Mouse (Mus musculus): ENCODE data around the gene Tacc3. TPM values are rescaled to one million over a fixed set of nuclear protein-coding genes. Genes with fewer than 3 reads are reported as not detected.

Tacc3 gene
- polyA plus RNA-seq, 1 experiment from 2014 or later, result 107 TPM

- 10% methylated on average over 24 of the region's 24 CpGs for WGBS
- Histone ChIP-seq H3K9ac (peak overlapping the region; percentile 63), H3K4me2 (peak overlapping the region; percentile 91), H3K4me1 (replicated peaks) (peaks cover 50% of the 10 kb centered on the region), H3K4me3 (peak overlapping the region; percentile 52), H3K36me3 (no peaks in the 10 kb centered on the region), H3K27me3 (peaks cover 49% of the 10 kb centered on the region), H3K9me3 (replicated peaks) (no peaks in the 10 kb centered on the region), H3K27ac (peak overlapping the region; percentile 8; the same call in 1 of the 2 replicates)
- ATAC-seq (replicated peaks; ENCODE audit: insufficient number of reproducible peaks, insufficient read depth, low FRiP score, low read depth), result peak; percentile 29; the same call in 1 of the 2 replicates
Measured at GRCm38 (mm10) chr5:33695718-33696121, 37.8 kb downstream of the Tacc3 start.

- ATAC-seq (replicated peaks; ENCODE audit: insufficient number of reproducible peaks, insufficient read depth, low FRiP score, low read depth), result no peak
- no peak overlapping the region for H3K9ac ChIP-seq
- WGBS, result 80% methylated on average over 5 of the region's 5 CpGs
- no peaks in the 10 kb centered on the region for H3K9me3 ChIP-seq (replicated peaks)
- no peak overlapping the region for H3K4me3 ChIP-seq
- peaks cover 54% of the 10 kb centered on the region for H3K27me3 ChIP-seq
- peaks cover 50% of the 10 kb centered on the region for H3K4me1 ChIP-seq (replicated peaks)
- no peak overlapping the region for H3K27ac ChIP-seq
- no peaks in the 10 kb centered on the region for H3K36me3 ChIP-seq
- no peak overlapping the region for H3K4me2 ChIP-seq
Measured at GRCm38 (mm10) chr5:33696430-33696829, 38.5 kb downstream of the Tacc3 start.

GRCm38 (mm10) chr5:33697534-33697933 is 39.6 kb downstream of the Tacc3 start:
- Histone ChIP-seq H3K4me3 (no peak overlapping the region), H3K4me2 (no peak overlapping the region), H3K27me3 (peaks cover 54% of the 10 kb centered on the region), H3K9ac (no peak overlapping the region), H3K36me3 (no peaks in the 10 kb centered on the region), H3K9me3 (replicated peaks) (no peaks in the 10 kb centered on the region), H3K27ac (no peak overlapping the region), H3K4me1 (replicated peaks) (peaks cover 43% of the 10 kb centered on the region)
- no peak for ATAC-seq (replicated peaks; ENCODE audit: insufficient number of reproducible peaks, insufficient read depth, low FRiP score, low read depth)
- WGBS, result 79% methylated on average over 1 of the region's 1 CpGs

- Histone ChIP-seq H3K4me1 (replicated peaks) (peaks cover 38% of the 10 kb centered on the region), H3K4me3 (no peak overlapping the region), H3K9me3 (replicated peaks) (no peaks in the 10 kb centered on the region), H3K27me3 (peaks cover 54% of the 10 kb centered on the region), H3K36me3 (no peaks in the 10 kb centered on the region), H3K27ac (no peak overlapping the region), H3K9ac (no peak overlapping the region), H3K4me2 (no peak overlapping the region)
- no peak for ATAC-seq (replicated peaks; ENCODE audit: insufficient number of reproducible peaks, insufficient read depth, low FRiP score, low read depth)
- 41% methylated on average over 13 of the region's 13 CpGs for WGBS
Measured at GRCm38 (mm10) chr5:33697947-33698512, 40.1 kb downstream of the Tacc3 start.

- no peaks in the 10 kb centered on the region for H3K9me3 ChIP-seq (replicated peaks)
- H3K9ac ChIP-seq, result no peak overlapping the region
- no peak overlapping the region for H3K27ac ChIP-seq
- H3K36me3 ChIP-seq, result no peaks in the 10 kb centered on the region
- H3K4me2 ChIP-seq, result no peak overlapping the region
- 87% methylated on average over 5 of the region's 5 CpGs for WGBS
- H3K27me3 ChIP-seq, result peaks cover 53% of the 10 kb centered on the region
- no peak overlapping the region for H3K4me3 ChIP-seq
- peaks cover 38% of the 10 kb centered on the region for H3K4me1 ChIP-seq (replicated peaks)
- ATAC-seq (replicated peaks; ENCODE audit: insufficient number of reproducible peaks, insufficient read depth, low FRiP score, low read depth), result no peak
Measured at GRCm38 (mm10) chr5:33698669-33699068, 40.7 kb downstream of the Tacc3 start.

- no peak for ATAC-seq (replicated peaks; ENCODE audit: insufficient number of reproducible peaks, insufficient read depth, low FRiP score, low read depth)
- Histone ChIP-seq H3K4me2 (peak overlapping the region; percentile 16; the same call in 1 of the 2 replicates), H3K9me3 (replicated peaks) (no peaks in the 10 kb centered on the region), H3K4me3 (no peak overlapping the region), H3K27ac (no peak overlapping the region), H3K9ac (no peak overlapping the region), H3K4me1 (replicated peaks) (peaks cover 39% of the 10 kb centered on the region), H3K27me3 (peaks cover 43% of the 10 kb centered on the region), H3K36me3 (no peaks in the 10 kb centered on the region)
- whole genome bisulfite sequencing, result 20% methylated on average over 13 of the region's 13 CpGs
Measured at GRCm38 (mm10) chr5:33700010-33700409, 42.1 kb downstream of the Tacc3 start.

GRCm38 (mm10) chr5:33701832-33702231 is 43.9 kb downstream of the Tacc3 start:
- WGBS, result 81% methylated on average over 11 of the region's 11 CpGs
- no peak overlapping the region for H3K9ac ChIP-seq
- peaks cover 30% of the 10 kb centered on the region for H3K27me3 ChIP-seq
- peaks cover 47% of the 10 kb centered on the region for H3K4me1 ChIP-seq (replicated peaks)
- no peaks in the 10 kb centered on the region for H3K36me3 ChIP-seq
- no peak overlapping the region for H3K27ac ChIP-seq
- H3K9me3 ChIP-seq (replicated peaks), result no peaks in the 10 kb centered on the region
- no peak for ATAC-seq (replicated peaks; ENCODE audit: insufficient number of reproducible peaks, insufficient read depth, low FRiP score, low read depth)
- no peak overlapping the region for H3K4me3 ChIP-seq
- no peak overlapping the region for H3K4me2 ChIP-seq

GRCm38 (mm10) chr5:33703999-33704398 is 46.1 kb downstream of the Tacc3 start:
- ATAC-seq (replicated peaks; ENCODE audit: insufficient number of reproducible peaks, insufficient read depth, low FRiP score, low read depth), result no peak
- peaks cover 17% of the 10 kb centered on the region; the same call in 1 of the 2 replicates for H3K27me3 ChIP-seq
- no peaks in the 10 kb centered on the region for H3K36me3 ChIP-seq
- WGBS, result 70% methylated on average over 8 of the region's 8 CpGs
- peaks cover 45% of the 10 kb centered on the region for H3K4me1 ChIP-seq (replicated peaks)
- no peak overlapping the region for H3K9ac ChIP-seq
- H3K27ac ChIP-seq, result no peak overlapping the region
- no peaks in the 10 kb centered on the region for H3K9me3 ChIP-seq (replicated peaks)
- no peak overlapping the region for H3K4me3 ChIP-seq
- no peak overlapping the region for H3K4me2 ChIP-seq

GRCm38 (mm10) chr5:33704945-33705611 is 47.1 kb downstream of the Tacc3 start:
- 21% methylated on average over 11 of the region's 11 CpGs for WGBS

GRCm38 (mm10) chr5:33705612-33706349 is 47.9 kb downstream of the Tacc3 start:
- WGBS, result 39% methylated on average over 9 of the region's 9 CpGs
- 0 out of 2 replicates have a peak overlapping the region, but pooled peaks have one; percentile 5 for H3K27ac ChIP-seq
- peaks cover 4% of the 10 kb centered on the region; the same call in 1 of the 2 replicates for H3K27me3 ChIP-seq
- H3K9me3 ChIP-seq (replicated peaks), result no peaks in the 10 kb centered on the region
- peaks cover 32% of the 10 kb centered on the region for H3K4me1 ChIP-seq (replicated peaks)
- no peak overlapping the region for H3K4me3 ChIP-seq
- ATAC-seq (replicated peaks; ENCODE audit: insufficient number of reproducible peaks, insufficient read depth, low FRiP score, low read depth), result peak; percentile 11; the same call in 1 of the 2 replicates
- no peaks in the 10 kb centered on the region for H3K36me3 ChIP-seq
- peak overlapping the region; percentile 40 for H3K4me2 ChIP-seq
- H3K9ac ChIP-seq, result no peak overlapping the region

More at GRCm38 (mm10) chr5:33704945-33705611, 47.1 kb downstream of the Tacc3 start:
- peaks cover 8% of the 10 kb centered on the region; the same call in 1 of the 2 replicates for H3K27me3 ChIP-seq
- H3K4me1 ChIP-seq (replicated peaks), result peaks cover 39% of the 10 kb centered on the region
- no peak overlapping the region for H3K9ac ChIP-seq
- H3K36me3 ChIP-seq, result no peaks in the 10 kb centered on the region
- H3K4me3 ChIP-seq, result no peak overlapping the region
- 0 out of 2 replicates have a peak overlapping the region, but pooled peaks have one; percentile 5 for H3K27ac ChIP-seq
- no peaks in the 10 kb centered on the region for H3K9me3 ChIP-seq (replicated peaks)
- no peak for ATAC-seq (replicated peaks; ENCODE audit: insufficient number of reproducible peaks, insufficient read depth, low FRiP score, low read depth)
- H3K4me2 ChIP-seq, result peak overlapping the region; percentile 40

GRCm38 (mm10) chr5:33706350-33706629 is 48.4 kb downstream of the Tacc3 start:
- Histone ChIP-seq H3K4me1 (replicated peaks) (peaks cover 32% of the 10 kb centered on the region), H3K9me3 (replicated peaks) (no peaks in the 10 kb centered on the region), H3K36me3 (no peaks in the 10 kb centered on the region), H3K27me3 (no peaks in the 10 kb centered on the region), H3K4me2 (no peak overlapping the region), H3K4me3 (no peak overlapping the region), H3K9ac (no peak overlapping the region), H3K27ac (no peak overlapping the region)
- 91% methylated on average over 1 of the region's 1 CpGs for WGBS
- ATAC-seq (replicated peaks; ENCODE audit: insufficient number of reproducible peaks, insufficient read depth, low FRiP score, low read depth), result no peak
